Mouse (Mus musculus) thymus, postnatal 25 days (tissue): ENCODE data around the gene Garnl3.

Source experiments
- DNase-seq: peaks from one replicate; pipeline ENCODE4 v3.0.0; 2022

The Garnl3 gene

GRCm38 (mm10) chr2:32966689-32967631 is 164.5 kb downstream of the Garnl3 start:
- DNase-seq: peak; percentile 81

DNA sequence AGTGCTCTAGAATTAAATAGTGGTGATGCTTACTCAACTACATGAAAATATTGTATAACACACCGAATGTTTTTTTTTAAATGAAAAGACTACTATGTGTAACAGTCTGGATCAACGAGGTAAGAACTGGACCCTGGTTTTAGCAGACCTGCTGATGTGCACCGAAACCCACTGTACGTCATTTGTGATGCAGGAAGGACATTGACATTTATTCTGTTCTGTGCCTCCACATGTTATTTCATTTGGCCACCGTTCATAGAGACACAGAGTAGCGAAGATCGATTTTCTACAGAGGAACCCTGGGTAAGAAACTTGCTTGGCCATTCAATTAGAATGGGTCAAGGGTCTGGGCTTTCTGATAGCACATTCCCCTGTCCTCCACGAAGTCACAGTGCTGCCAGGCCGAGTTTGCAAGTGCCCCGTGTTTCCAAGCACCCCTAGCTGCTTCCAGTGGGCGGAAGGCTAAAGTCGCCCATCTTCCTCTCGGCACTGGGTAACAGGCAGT is 165.2 kb downstream of the Garnl3 start:
- no peak for DNase-seq

DNA sequence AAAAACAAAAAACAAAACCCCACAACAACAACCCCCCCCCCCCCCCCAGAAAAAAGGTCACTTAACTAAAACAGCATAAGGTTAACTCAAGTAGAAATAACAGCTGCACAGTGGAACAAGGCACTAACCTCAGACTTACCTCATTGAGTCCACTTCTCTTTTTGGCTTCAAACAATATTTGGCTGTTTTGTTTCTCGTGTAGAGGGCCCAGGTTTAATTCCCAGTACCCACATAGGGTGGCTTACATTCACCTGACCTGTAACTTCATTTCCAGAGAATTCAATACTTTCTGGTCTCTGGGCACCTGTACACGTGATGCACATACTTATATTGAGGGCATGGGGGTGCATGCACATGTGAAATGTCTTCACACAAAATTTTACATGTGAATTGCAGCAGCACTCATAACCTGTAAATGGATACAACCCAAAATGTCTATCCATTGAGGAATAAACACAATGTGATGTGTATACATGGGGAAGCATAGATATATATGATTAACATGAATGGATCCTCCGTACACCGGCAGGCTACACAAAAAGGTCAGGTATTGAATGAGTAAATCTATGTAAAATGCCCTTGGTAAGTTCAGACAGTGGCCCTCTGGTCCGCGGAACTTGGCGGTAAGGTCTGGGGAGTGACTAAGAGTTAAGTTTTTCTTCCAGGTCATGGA is 165.8 kb downstream of the Garnl3 start:
- no peak for DNase-seq

DNA sequence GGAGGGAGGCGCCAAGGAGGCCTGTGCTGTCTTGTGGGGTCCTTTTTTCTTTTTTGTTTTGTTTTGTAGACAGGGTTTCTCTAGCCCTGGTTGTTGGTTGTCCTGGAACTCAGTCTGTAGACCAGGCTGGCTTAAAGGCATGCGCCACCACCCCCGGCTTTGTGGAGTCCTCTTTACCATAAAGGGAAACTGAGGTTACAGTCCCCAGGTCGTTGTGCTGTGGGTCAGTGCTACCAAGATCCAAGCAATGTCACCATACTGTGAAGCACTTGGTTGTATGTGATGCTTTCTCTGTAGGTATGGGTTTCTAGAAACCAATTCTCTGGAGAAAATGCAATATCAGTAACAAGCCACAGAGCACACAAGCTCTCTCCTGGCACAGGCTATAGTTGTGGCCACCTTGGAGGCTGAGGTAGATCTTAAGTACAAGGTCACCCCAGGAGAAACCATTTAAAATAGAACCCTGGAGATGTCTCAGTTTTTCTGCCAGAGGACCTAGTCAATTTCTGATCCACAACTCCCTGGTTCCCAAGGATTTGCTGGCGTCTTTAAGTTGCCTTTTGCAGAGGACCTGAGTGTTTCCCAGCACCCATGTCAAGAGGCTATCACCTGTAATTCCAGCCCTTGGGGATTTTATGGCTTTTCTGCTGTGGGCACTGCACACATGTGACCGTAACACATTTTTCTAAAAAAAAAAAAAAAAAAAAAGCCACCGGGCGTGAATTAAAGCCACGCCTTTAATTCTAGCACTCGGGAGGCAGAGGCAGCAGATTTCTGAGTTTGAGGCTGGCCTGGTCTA is 166.6 kb downstream of the Garnl3 start:
- no peak for DNase-seq

DNA sequence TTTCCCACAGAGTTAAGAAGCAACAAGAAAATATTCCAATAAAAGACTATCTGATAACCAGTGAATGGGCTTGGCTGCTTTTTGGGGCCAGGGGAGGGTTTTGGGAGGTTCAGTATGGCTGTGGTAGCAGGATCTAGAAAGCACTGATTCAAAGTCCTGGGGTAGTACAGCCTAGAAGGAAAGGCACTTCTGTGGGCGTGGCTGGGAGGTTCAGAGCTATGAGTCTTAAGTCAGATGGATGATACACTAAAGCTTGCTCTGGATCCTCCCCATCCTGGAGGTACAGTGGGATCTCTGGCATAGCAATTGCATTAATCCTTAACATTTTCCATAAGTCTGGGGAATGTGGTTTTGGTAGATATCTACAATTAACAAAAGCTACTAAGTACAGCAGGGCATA is 167.5 kb downstream of the Garnl3 start:
- no peak for DNase-seq

- no peak for DNase-seq
These were observed 167.9 kb downstream of the Garnl3 start for GRCm38 (mm10) chr2:32963544-32963943.

- peak; percentile 77 for DNase-seq
These were observed 168.6 kb downstream of the Garnl3 start for GRCm38 (mm10) chr2:32962875-32963220.

- no peak for DNase-seq
These were observed 169.2 kb downstream of the Garnl3 start for GRCm38 (mm10) chr2:32962062-32962874.

DNA sequence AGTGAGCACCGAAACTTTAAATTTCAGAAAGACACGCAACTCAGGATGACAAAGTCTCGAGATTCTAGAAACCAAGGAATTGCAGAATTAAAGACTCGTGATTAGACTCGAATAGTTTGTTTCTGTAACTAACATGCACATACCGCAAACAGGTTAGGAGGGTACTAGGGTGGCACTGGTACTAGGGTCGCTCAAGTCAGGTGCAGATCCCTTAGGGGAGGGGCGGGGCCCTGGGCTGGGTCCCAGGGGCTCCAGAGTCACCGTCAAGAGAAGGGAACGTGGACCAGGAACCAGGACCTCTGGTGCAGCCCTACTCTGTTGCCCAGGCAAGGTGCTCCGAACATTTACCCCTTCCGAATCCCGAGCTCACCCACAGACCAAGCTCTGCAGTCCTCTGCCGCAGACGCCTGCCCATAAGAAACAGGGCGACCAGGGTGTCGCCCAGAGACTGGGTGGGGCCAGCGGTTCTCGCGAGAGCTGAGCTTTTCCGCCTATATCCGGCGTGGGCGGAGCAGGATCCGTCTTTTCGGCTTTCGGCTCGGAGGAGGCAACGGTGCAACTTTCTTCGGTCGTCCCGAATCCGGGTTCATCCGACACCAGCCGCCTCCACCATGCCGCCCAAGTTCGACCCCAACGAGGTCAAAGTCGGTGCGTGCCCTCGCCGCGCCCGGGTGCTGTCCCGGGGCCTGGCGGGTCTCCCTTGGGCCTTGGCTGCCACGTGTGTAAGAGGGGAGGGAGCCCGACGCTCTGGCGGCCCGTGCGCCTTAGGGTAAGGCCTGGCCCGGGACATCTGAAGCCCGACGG is 170.1 kb downstream of the Garnl3 start, which contains the start of the genes Rpl12 and Lrsam1:
Gene Rpl12, plus strand, starts transcription at position 368 of the 804 bp plus-strand sequence.
Gene Lrsam1, minus strand, starts transcription at position 423 of the 804 bp plus-strand sequence.
- peak; percentile 96 for DNase-seq

DNA sequence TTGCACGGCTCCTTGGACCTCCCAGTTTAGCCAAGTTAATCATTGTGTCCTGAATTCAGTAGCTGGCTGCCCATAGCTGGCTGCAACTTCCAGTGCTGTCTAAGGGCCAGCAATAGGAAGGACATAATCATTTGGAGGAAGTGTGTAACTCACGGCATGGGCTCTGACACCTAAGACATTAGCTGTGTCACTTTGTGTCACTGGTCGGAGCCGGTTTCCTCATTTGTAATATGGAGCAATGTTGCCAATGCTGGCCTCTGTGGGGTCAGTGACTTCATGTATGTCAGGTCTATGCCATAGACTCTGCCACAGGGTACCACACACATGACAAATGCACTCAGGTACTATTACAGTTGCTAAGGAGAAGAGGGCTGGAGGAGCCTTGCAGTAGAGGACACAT is 171.2 kb downstream of the Garnl3 start:
- DNase-seq: no peak

DNA sequence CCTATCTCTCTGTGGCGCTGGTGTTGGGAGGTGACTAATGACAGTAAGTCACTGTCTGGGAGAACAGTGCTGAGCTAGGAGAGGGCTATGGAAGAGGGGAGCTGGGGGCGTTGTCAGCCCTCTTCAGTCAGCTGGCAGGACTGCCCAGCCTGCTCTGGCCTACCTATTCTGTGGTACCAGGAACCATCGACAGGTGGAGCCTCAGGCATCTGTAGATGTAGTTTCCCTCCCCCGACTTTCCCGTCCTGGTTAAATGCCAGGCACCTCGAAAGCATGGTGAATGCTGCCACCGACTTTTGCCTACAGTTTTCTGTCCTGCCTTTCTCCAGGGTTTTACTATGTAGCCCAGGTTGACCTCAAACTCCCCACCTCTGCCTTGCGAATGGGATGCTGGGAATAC is 174.1 kb downstream of the Garnl3 start:
- no peak for DNase-seq

DNA sequence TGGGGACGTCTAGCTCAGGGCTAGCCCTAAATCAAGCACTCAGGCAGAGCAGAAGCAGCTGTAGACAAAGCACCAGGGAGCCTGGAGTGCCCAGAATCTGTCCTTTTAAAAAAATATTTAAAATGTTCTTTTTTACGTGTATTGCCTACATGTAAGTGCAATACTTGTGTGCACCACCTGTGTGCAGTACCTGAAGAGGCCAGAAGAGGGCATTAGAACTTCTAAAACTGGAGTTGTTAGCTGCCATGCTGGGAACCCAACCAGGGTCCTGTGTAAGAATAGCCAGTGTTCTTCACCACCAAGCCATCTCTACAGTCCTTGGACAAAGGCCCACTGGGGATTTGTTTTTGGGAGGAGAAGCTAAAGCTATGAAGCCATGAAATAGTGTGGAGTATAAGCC is 176.9 kb downstream of the Garnl3 start:
- no peak for DNase-seq

DNA sequence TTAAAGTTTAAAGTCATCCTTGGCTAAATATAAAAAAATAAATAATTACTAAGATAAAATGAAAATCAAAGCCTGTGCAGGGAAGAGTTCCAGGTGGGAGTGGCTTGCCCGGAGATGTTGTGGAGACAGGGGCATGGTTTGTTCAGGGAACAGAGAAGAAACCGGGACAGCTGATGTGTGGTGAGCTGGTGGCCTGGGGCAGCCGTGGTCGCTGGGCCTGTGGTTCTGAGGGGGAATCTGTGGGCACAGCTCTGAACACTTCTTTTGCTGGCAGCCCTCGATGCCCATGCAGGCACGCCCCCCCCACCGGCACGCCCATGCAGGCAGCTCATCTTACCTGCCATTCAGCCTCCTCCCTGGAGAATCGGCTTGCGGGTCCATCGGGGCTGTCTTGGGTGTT is 184.0 kb downstream of the Garnl3 start:
- DNase-seq: no peak

- DNase-seq: no peak
These were observed 191.0 kb downstream of the Garnl3 start for GRCm38 (mm10) chr2:32940483-32940882.

GRCm38 (mm10) chr2:32939418-32939817 is 192.0 kb downstream of the Garnl3 start:
- DNase-seq: peak; percentile 63

- no peak for DNase-seq
These were observed 192.7 kb downstream of the Garnl3 start for GRCm38 (mm10) chr2:32938741-32939140.
